Mouse (Mus musculus) midbrain, embryonic 16.5 days (tissue): ENCODE results near the gene Fry. TPM values are rescaled to one million over a fixed set of nuclear protein-coding genes. Genes with fewer than 3 reads are reported as not detected.

Experiments
- ATAC-seq: fragments of 200-750 bp; cut with Nextera tagmentation; 2 replicates; pipeline ENCODE4 v1.8.0; 2017; ENCODE audit warnings: moderate TSS enrichment
- H3K27ac ChIP-seq: fragments of 300-500 bp; sonication (generic); 2 replicates; pipeline ENCODE4 v1.5.1; 2014; ENCODE audit warnings: mild to moderate bottlenecking, low read length, mixed read lengths
- H3K27me3 ChIP-seq: fragments of 300-500 bp; sonication (generic); 2 replicates; pipeline ENCODE4 v1.6.1; 2014; ENCODE audit warnings: low read depth, low read length, mixed read lengths; ENCODE audit not compliant: control insufficient read depth, insufficient read depth
- H3K36me3 ChIP-seq: fragments of 300-500 bp; sonication (generic); 2 replicates; pipeline ENCODE4 v1.6.1; 2014; ENCODE audit warnings: mild to moderate bottlenecking, low read length, moderate library complexity, mixed read lengths; ENCODE audit not compliant: control insufficient read depth, insufficient read depth
- H3K4me1 ChIP-seq: fragments of 300-500 bp; sonication (generic); 2 replicates; pipeline ENCODE4 v1.6.1; 2014; ENCODE audit warnings: mild to moderate bottlenecking, low read length, mixed read lengths; ENCODE audit not compliant: control insufficient read depth, insufficient read depth
- H3K4me2 ChIP-seq: fragments of 300-500 bp; sonication (generic); 2 replicates; pipeline ENCODE4 v1.6.1; 2014; ENCODE audit warnings: mild to moderate bottlenecking, low read length, mixed read lengths
- H3K4me3 ChIP-seq: fragments of 300-500 bp; sonication (generic); 2 replicates; pipeline ENCODE4 v1.5.1; 2014; ENCODE audit warnings: low read depth, mild to moderate bottlenecking, low read length, moderate library complexity, mixed read lengths
- H3K9ac ChIP-seq: fragments of 300-500 bp; sonication (generic); 2 replicates; pipeline ENCODE4 v1.6.1; 2014; ENCODE audit warnings: low read depth, low read length, mixed read lengths
- H3K9me3 ChIP-seq: fragments of 300-500 bp; sonication (generic); replicated peaks from 2 replicates; pipeline ENCODE4 v1.6.1; 2014; ENCODE audit warnings: mild to moderate bottlenecking, low read length, mixed read lengths; ENCODE audit not compliant: control insufficient read depth, poor library complexity, severe bottlenecking
- WGBS: fragments of 180-500 bp; shearing (Covaris S2); extraction: QIAGEN DNeasy Blood & Tissue Kit; methylation state at CpG from one replicate; pipeline ENCODE4 v1.1.7; 2014; 5-methylcytosine and 5-hydroxymethylcytosine counted together
- polyA plus RNA-seq: library from polyadenylated mRNA; unstranded; fragments of >200 nt; fragmentation: Nextera tagmentation; extraction: Ambion mirVana; gene quantifications from 2 replicates; pipeline ENCODE4 v1.2.1, GENCODE M21; 2015

Fry gene
- polyA plus RNA-seq, 1 experiment from 2014 or later, result 64.1 TPM

GRCm38 (mm10) chr5:150156063-150156786 is 37.8 kb downstream of the Fry start:
- Histone ChIP-seq H3K27me3 (no peaks in the 10 kb centered on the region), H3K9ac (no peak overlapping the region), H3K9me3 (no peaks in the 10 kb centered on the region), H3K4me2 (no peak overlapping the region), H3K36me3 (no peaks in the 10 kb centered on the region), H3K4me1 (no peaks in the 10 kb centered on the region), H3K4me3 (no peak overlapping the region), H3K27ac (no peak overlapping the region)
- peak; percentile 47; the same call in 1 of the 2 replicates for ATAC-seq
- 84% methylated on average over 16 of the region's 16 CpGs for WGBS

- WGBS, result 47% methylated on average over 6 of the region's 6 CpGs
These were observed 39.2 kb downstream of the Fry start for GRCm38 (mm10) chr5:150157682-150158081.

GRCm38 (mm10) chr5:150159151-150159550 is 40.7 kb downstream of the Fry start:
- H3K36me3 ChIP-seq, result no peaks in the 10 kb centered on the region
- H3K27ac ChIP-seq, result no peak overlapping the region
- no peak for ATAC-seq
- H3K9me3 ChIP-seq, result no peaks in the 10 kb centered on the region
- no peak overlapping the region for H3K4me2 ChIP-seq
- H3K9ac ChIP-seq, result no peak overlapping the region
- H3K27me3 ChIP-seq, result no peaks in the 10 kb centered on the region
- H3K4me3 ChIP-seq, result no peak overlapping the region
- H3K4me1 ChIP-seq, result no peaks in the 10 kb centered on the region
- 51% methylated on average over 5 of the region's 5 CpGs for WGBS

More at GRCm38 (mm10) chr5:150157682-150158081, 39.2 kb downstream of the Fry start:
- no peaks in the 10 kb centered on the region for H3K36me3 ChIP-seq
- no peak overlapping the region for H3K27ac ChIP-seq
- no peak overlapping the region for H3K4me3 ChIP-seq
- ATAC-seq, result no peak
- H3K27me3 ChIP-seq, result no peaks in the 10 kb centered on the region
- H3K9ac ChIP-seq, result no peak overlapping the region
- no peaks in the 10 kb centered on the region for H3K4me1 ChIP-seq
- no peaks in the 10 kb centered on the region for H3K9me3 ChIP-seq
- no peak overlapping the region for H3K4me2 ChIP-seq

- 85% methylated on average over 6 of the region's 6 CpGs for WGBS
These were observed 42.7 kb downstream of the Fry start for GRCm38 (mm10) chr5:150161193-150161592.

GRCm38 (mm10) chr5:150161898-150162297 is 43.5 kb downstream of the Fry start:
- no peaks in the 10 kb centered on the region for H3K4me1 ChIP-seq
- ATAC-seq, result no peak
- no peaks in the 10 kb centered on the region for H3K9me3 ChIP-seq
- no peaks in the 10 kb centered on the region for H3K27me3 ChIP-seq
- H3K27ac ChIP-seq, result no peak overlapping the region
- no peak overlapping the region for H3K9ac ChIP-seq
- no peak overlapping the region for H3K4me3 ChIP-seq
- no peak overlapping the region for H3K4me2 ChIP-seq
- H3K36me3 ChIP-seq, result no peaks in the 10 kb centered on the region
- 90% methylated on average over 5 of the region's 5 CpGs for WGBS

More at GRCm38 (mm10) chr5:150161193-150161592, 42.7 kb downstream of the Fry start:
- ATAC-seq, result no peak
- H3K27ac ChIP-seq, result no peak overlapping the region
- H3K9me3 ChIP-seq, result no peaks in the 10 kb centered on the region
- no peaks in the 10 kb centered on the region for H3K27me3 ChIP-seq
- no peak overlapping the region for H3K4me2 ChIP-seq
- no peaks in the 10 kb centered on the region for H3K4me1 ChIP-seq
- H3K4me3 ChIP-seq, result no peak overlapping the region
- H3K36me3 ChIP-seq, result no peaks in the 10 kb centered on the region
- no peak overlapping the region for H3K9ac ChIP-seq

- 83% methylated on average over 3 of the region's 3 CpGs for WGBS
- no peak for ATAC-seq
- H3K9me3 ChIP-seq, result no peaks in the 10 kb centered on the region
These were observed 46.2 kb downstream of the Fry start for GRCm38 (mm10) chr5:150164671-150165070.

GRCm38 (mm10) chr5:150166811-150167210 is 48.4 kb downstream of the Fry start:
- no peak overlapping the region; the same call in 1 of the 2 replicates for H3K27ac ChIP-seq
- H3K4me1 ChIP-seq, result peaks cover 3% of the 10 kb centered on the region
- ATAC-seq, result no peak
- no peaks in the 10 kb centered on the region for H3K36me3 ChIP-seq
- H3K4me3 ChIP-seq, result no peak overlapping the region
- H3K4me2 ChIP-seq, result no peak overlapping the region
- 84% methylated on average over 5 of the region's 5 CpGs for WGBS
- H3K9ac ChIP-seq, result no peak overlapping the region
- no peaks in the 10 kb centered on the region for H3K9me3 ChIP-seq
- H3K27me3 ChIP-seq, result no peaks in the 10 kb centered on the region

More at GRCm38 (mm10) chr5:150164671-150165070, 46.2 kb downstream of the Fry start:
- H3K4me2 ChIP-seq, result no peak overlapping the region
- no peak overlapping the region for H3K4me3 ChIP-seq
- H3K27me3 ChIP-seq, result no peaks in the 10 kb centered on the region
- no peak overlapping the region for H3K9ac ChIP-seq
- H3K36me3 ChIP-seq, result no peaks in the 10 kb centered on the region
- peaks cover 3% of the 10 kb centered on the region for H3K4me1 ChIP-seq
- H3K27ac ChIP-seq, result no peak overlapping the region

GRCm38 (mm10) chr5:150167287-150167686 is 48.8 kb downstream of the Fry start:
- Histone ChIP-seq H3K9ac (no peak overlapping the region), H3K27me3 (no peaks in the 10 kb centered on the region), H3K4me2 (no peak overlapping the region), H3K9me3 (no peaks in the 10 kb centered on the region), H3K27ac (no peak overlapping the region), H3K4me3 (no peak overlapping the region), H3K4me1 (peaks cover 3% of the 10 kb centered on the region), H3K36me3 (no peaks in the 10 kb centered on the region)
- WGBS, result 33% methylated on average over 2 of the region's 2 CpGs
- ATAC-seq, result no peak

GRCm38 (mm10) chr5:150168712-150169111 is 50.3 kb downstream of the Fry start:
- no peaks in the 10 kb centered on the region for H3K36me3 ChIP-seq

More at GRCm38 (mm10) chr5:150168712-150169111, 50.3 kb downstream of the Fry start:
- no peaks in the 10 kb centered on the region for H3K27me3 ChIP-seq
- H3K27ac ChIP-seq, result no peak overlapping the region
- ATAC-seq, result peak; percentile 88
- no peak overlapping the region for H3K9ac ChIP-seq
- WGBS, result 3% methylated on average over 9 of the region's 9 CpGs
- H3K9me3 ChIP-seq, result no peaks in the 10 kb centered on the region
- peaks cover 3% of the 10 kb centered on the region for H3K4me1 ChIP-seq
- no peak overlapping the region for H3K4me2 ChIP-seq
- no peak overlapping the region for H3K4me3 ChIP-seq
